Mouse (Mus musculus) neural tube, embryonic 10.5 days (tissue): Measurements from ENCODE around the gene Gm37240.

Source experiments
- DNase-seq: peaks from one replicate; pipeline ENCODE4 v3.0.0-alpha.2; 2017; ENCODE audit warnings: low spot score; ENCODE audit errors: extremely low spot score

Gm37240 gene

DNA sequence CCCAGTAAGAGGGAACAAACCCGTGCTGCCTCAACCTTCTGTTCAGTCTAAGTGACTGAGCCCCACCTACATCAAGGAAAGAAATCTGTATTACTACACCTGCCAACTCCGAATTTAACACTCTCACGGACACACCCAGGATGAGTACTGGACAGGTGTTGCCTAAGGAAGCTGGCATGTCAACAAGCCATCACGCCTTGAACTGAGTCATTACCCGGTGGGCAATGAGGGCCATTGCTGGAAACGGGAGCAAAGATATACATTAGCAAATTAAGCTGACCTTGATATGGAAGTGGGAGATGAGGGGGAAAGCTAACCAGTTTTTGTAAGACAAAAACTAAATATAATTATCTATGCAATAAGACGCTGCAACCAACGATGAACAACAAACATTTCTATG is 7.2 kb downstream of the Gm37240 start:
- DNase-seq, result no peak

DNA sequence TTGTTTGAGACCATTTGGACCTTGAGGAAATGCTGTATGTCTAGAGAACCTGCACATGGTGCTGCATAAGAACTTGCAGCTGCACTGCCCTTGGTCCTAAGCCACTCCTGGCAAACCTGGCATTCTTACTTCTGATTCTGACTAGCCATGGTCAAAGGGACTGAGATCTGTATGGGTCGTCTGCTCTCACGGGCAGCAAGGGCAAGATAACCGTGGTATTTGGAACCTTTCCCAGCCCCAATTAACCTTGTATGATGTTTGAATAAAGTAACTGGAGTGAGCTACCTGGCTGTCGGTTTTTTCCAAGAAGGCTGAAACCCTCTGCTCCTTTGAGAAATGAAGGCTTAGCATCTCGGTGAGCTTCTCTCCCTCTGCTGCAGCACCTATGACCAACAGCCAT is 8.4 kb downstream of the Gm37240 start:
- DNase-seq, result no peak

DNA sequence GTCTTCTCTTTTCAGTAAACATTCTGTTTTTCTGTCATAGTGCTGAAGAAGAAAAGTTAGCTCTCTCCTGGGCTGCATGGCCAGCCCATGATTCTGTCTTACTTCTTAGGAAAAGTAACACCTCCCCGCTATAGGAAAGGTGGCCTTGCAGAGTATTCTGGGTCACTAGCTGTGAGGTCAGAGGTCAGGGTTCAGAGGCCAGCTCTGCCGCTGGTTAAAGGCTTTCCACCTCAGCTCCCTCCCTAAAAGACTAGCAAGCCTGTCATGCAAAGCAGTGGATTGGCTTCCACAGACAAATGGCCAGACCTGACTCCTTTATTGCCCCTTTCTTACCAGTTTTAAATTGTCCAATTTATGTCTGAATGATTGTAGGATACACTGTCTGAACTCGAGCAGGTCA is 23.3 kb downstream of the Gm37240 start:
- no peak for DNase-seq

- no peak for DNase-seq
Measured at GRCm38 (mm10) chr3:85862886-85863285, 24.4 kb downstream of the Gm37240 start.

DNA sequence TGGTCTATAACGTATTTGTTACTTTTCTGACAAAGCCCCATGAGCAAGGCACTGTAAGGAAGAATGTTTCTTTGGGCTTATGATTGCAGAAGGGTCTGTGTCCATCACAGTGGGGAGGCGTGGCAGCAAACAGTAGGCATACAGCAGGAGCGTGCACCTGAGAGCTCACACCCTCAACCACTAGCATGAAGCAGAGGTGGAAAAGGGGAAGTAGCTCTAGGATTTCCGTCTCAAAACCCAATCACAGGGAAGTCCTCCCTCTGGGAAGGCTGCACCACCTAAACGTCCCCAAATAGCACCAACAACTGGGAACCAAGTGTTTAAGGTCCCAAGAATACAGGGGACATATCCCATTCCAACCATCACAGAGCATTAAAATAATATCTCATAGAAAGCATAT is 26.3 kb downstream of the Gm37240 start:
- DNase-seq, result no peak

DNA sequence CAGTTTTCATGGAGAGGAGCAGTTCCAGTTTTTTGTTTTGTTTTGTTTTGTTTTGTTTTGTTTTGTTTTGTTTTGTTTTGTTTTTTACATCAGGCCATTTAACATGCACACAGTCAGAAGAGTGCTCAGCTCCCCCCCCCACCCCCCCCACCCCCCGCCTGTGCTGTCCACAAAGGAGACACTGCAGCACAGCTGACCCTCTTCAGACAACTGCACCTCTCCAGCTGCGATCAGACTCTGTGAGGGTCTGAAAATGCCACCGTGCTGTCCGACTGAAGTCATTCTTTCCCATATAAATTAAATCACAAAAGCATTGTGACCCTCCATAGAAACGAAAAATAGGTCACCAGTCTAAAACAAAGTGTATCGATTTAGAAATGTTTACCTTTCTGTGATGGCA is 28.0 kb downstream of the Gm37240 start:
- DNase-seq, result no peak

DNA sequence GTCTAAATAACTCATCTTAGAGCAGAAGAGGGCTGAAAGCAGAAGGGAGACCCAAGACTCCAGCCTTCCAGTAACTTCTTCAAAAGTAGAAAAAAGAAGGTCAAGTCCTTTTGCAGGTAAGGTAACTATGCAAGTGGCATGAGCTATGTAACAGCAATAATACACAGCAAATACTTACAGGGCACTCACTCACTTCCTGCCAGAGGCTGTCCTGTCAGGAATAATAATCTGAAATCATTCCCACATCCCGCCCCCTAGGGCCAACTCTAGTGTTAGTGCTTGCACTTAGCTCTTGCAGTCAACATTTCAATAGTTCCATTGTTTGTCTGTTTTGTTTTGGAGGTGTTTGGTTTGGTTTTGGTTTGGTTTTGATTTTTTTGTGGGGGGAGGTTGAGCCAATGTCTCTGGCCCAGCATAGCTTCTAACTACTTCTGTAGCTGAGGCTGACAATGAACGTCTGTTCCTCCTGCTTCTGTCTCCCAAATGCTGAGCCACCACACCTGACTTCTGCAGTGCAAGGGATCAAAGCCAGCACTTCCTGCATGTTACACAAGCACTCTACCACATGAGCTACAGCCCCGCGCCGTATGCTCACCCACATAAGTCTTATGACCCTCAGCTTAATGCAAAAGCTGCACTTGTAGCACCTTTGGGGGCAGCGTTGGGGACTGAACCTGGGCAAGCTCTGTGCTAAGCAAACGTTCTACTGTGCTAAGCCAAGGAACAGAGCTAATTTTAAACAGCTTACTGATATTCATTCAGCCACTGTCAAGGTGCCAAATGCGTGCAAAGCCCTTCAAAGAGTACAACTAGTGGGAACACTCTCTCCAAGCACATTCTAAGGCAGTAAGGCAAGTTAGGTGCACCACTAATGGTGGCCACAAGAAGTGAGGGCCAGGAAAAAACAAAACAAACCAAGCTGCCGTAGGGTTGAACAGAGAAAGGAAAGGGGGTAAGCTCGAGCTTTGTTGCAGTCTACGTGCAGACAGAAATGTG is 28.9 kb downstream of the Gm37240 start:
- no peak for DNase-seq

- DNase-seq, result no peak
Measured at GRCm38 (mm10) chr3:85857083-85857482, 30.2 kb downstream of the Gm37240 start.

DNA sequence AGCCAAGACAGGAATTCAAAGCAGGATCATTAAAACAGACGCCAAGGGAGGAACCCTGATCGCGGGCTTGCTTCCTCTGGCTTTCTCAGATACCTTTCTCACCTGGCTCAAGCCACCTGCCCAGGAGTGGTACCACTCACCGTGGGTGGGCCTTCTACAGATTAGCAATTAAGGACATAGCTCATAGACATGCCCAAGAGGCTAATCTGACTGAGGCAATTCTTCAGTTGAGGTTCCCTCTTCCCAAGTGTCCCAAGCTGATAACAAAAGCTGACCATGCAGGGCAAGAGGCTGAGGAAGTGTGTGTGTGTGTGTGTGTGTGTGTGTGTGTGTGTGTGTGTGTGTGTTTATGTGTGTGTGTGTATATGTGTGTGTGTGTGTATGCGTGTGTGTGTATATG is 31.4 kb downstream of the Gm37240 start:
- no peak for DNase-seq

- no peak for DNase-seq
Measured at GRCm38 (mm10) chr3:85855043-85855442, 32.3 kb downstream of the Gm37240 start.

DNA sequence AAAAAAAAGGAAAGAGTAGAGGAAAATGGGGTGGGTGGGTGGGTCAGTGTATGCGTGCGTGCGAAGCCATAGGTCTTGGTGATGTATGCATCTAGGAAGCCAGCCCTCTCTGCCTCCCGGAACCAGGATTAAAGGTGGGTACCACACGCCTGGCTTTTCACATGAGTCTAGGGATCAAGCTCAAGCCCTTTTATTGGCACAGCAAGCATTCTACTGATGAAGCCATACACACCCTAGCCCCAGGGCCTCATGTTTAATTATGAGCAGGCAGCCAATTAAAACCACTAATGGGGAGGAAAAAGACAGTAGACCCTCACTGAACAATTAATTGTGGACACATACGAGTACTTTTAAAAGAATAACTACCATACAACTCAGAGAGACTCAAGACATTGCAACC is 33.2 kb downstream of the Gm37240 start:
- no peak for DNase-seq

- no peak for DNase-seq
Measured at GRCm38 (mm10) chr3:85853715-85854114, 33.6 kb downstream of the Gm37240 start.

- DNase-seq, result no peak
Measured at GRCm38 (mm10) chr3:85850079-85850478, 37.2 kb downstream of the Gm37240 start.

GRCm38 (mm10) chr3:85846316-85846715 is 41.0 kb downstream of the Gm37240 start:
- DNase-seq, result no peak

DNA sequence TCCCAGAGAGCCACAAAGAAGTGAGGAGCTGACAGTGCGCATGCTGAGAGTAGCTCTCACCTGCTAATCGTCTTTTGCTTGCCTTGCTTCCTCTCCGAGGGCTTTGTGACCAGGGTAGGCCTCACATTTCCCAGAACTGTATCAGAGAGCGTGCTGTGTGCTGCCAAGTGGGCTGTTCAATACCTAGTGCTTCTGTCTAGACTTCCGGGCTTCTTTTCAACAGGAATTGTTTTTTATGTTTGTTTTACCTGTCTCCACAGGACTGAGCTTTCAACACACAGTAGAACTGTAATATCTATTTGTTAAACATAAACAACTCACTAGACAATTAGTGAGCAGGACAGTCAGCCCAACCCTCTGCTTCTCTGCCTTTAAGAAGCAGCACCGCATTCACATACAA is 42.0 kb downstream of the Gm37240 start:
- DNase-seq, result no peak

DNA sequence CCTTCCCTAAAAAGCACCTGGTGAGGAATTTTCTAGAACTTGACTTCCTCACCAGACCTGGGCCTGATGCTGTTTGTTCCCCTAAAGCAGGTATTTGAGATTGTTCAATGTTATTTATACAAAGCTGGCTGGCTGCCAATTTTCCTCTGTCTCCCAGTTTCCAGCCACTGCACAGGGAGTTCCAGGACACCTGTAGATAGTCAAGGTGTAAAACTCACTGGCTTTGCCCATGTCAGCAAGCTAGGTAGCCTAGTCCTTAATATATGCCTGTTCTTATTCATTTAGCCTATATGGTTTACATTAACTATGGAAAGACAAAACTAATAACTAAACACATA is 44.5 kb downstream of the Gm37240 start:
- DNase-seq, result no peak

GRCm38 (mm10) chr3:85842177-85842880 is 45.0 kb downstream of the Gm37240 start:
- no peak for DNase-seq

DNA sequence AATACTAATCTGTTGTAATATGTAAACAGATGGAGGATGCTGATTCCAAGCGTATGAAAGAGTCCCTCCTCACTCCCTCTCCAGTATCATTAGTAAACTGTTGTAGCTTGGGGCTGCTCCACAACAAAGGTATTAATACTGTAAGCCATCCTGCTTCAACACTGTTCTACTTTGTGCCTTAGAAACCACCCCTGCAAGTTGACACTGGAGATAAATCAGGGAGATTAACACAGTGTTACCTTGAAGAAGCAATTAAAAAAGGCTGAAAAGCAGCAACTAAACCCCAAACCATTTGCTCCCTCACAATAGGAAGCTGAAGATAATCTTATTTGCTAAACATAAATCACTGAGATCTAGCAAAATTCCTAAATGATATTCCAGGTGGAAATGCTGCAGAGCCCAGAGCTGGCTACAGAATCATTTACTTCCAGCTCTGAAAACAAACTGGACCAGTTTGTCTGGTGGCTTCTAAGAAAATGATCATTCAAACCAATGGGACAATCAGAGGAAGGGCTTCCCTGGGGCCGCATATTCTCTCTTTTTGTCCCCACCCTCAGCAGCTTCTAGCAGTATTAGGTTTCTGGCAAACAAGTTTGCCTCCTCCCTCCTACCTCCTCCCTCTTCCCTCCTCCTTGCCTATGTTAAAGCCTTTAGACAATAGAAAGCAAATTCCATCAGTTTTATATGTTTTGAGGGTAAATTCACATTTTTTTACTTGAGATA is 45.7 kb downstream of the Gm37240 start:
- DNase-seq, result no peak

DNA sequence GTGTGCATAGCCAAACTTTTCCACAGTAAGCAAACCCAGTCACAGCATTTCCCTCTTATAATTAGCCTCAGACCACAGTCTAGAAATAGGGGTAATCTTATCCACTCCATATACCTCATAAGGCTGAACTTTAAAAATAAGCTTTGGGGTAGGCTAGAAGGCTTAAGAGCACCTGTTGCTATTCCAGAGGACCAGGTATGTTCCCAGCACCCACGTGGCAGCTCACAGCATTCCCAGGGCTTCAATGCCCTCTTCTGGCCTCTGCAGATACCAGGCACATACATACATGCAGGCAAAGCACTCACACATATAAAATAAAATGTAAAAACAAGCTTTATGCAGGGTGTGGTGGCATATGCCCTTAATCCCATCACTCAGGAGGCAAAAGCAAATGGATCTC is 53.7 kb downstream of the Gm37240 start:
- DNase-seq, result no peak

DNA sequence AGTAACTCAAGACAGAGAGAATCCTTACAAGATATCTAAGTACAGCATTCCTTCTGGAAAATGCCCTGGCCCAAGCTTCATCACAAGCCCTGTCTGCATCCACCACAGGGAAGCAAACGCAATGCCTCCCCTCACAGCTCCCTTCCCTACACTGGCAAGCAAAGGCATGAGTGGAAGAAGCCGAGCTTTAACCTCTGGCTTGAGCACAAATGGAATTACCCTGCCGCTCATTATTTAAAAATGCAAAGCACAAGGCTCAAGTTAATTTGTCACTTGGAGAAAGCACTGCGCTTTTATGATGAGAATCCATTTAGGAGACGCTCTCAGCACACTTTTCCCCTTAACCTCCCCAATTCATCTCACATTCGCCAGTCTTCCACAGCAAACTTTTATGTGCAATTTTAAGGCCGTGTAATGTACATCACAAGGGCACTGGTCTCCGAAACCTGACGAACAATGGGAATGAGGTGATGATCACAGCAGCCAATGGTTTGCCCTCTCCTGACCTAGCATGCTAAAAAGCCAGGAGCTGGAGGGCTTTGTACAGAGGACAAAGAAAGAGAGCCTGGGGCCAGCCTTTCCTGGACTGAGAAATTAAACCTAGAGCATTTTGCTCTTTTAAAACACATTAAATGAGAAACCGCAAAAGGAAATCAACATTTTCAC is 54.7 kb downstream of the Gm37240 start:
- DNase-seq, result peak; percentile 18

GRCm38 (mm10) chr3:85831785-85832184 is 55.5 kb downstream of the Gm37240 start:
- DNase-seq, result no peak
